Mouse (Mus musculus) heart, embryonic 10.5 days (tissue): ENCODE data around the gene Rftn2. TPM values are rescaled to one million over a fixed set of nuclear protein-coding genes. Genes with fewer than 3 reads are reported as not detected.
"Not testable (repeated sequence)": the region's sequence is repeated elsewhere in the genome, so short reads cannot be mapped to it uniquely, and the experiment has no call there.

Experiments
- DNase-seq: peaks from one replicate; pipeline ENCODE4 v3.0.0-alpha.2; 2017; ENCODE audit warnings: low spot score
- H3K27ac ChIP-seq: fragments of 300-500 bp; sonication (generic); 2 replicates; pipeline ENCODE4 v1.5.1; 2016; ENCODE audit warnings: mild to moderate bottlenecking
- H3K27me3 ChIP-seq: fragments of 300-500 bp; sonication (generic); 2 replicates; pipeline ENCODE4 v1.6.1; 2016; ENCODE audit warnings: mild to moderate bottlenecking; ENCODE audit not compliant: poor library complexity, insufficient read depth, severe bottlenecking
- H3K36me3 ChIP-seq: fragments of 300-500 bp; sonication (generic); 2 replicates; pipeline ENCODE4 v1.6.1; 2016; ENCODE audit warnings: mild to moderate bottlenecking, moderate library complexity
- H3K4me1 ChIP-seq: fragments of 300-500 bp; sonication (generic); 2 replicates; pipeline ENCODE4 v1.6.1; 2016; ENCODE audit warnings: mild to moderate bottlenecking
- H3K4me3 ChIP-seq: fragments of 300-500 bp; sonication (generic); 2 replicates; pipeline ENCODE4 v1.5.1; 2016; ENCODE audit warnings: mild to moderate bottlenecking, moderate library complexity
- H3K9me3 ChIP-seq: fragments of 300-500 bp; sonication (generic); 2 replicates; pipeline ENCODE4 v1.6.1; 2016; ENCODE audit warnings: mild to moderate bottlenecking, moderate library complexity
- WGBS: fragments of 180-500 bp; shearing (Covaris S2); methylation state at CpG from one replicate; pipeline ENCODE4 v1.1.7; 2016; 5-methylcytosine and 5-hydroxymethylcytosine counted together
- polyA plus RNA-seq: library from polyadenylated mRNA; unstranded; fragments of >200 nt; fragmentation: Nextera tagmentation; extraction: Ambion mirVana; gene quantifications from 2 replicates; pipeline ENCODE4 v1.2.1, GENCODE M21; 2016

Rftn2 gene
- polyA plus RNA-seq, 1 experiment from 2014 or later, result 3.4 TPM

DNA sequence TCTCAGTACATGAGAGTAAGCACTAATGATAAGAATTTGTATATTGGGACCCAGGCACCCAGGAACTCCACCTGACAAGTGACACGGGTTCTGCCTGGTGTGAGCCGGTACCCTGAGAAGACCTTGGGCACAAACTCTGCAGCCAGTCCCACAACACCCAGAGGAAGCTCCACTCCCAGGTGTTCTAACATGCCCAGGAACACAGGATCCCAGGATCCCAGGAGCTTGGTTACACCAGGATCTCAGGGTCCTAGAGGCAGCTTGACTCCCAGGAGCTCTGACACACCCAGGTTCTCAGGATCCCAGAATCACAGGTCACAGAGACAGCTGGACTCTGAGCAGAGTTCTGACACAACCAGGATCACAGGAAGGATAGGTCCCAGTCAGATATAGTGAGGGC, 102.4 kb downstream of the Rftn2 start:
- H3K27me3 ChIP-seq, DNase-seq, H3K27ac ChIP-seq, H3K4me3 ChIP-seq, H3K9me3 ChIP-seq, H3K4me1 ChIP-seq, H3K36me3 ChIP-seq: not testable (repeated sequence)
- 91% methylated on average over 2 of the region's 2 CpGs for WGBS

DNA sequence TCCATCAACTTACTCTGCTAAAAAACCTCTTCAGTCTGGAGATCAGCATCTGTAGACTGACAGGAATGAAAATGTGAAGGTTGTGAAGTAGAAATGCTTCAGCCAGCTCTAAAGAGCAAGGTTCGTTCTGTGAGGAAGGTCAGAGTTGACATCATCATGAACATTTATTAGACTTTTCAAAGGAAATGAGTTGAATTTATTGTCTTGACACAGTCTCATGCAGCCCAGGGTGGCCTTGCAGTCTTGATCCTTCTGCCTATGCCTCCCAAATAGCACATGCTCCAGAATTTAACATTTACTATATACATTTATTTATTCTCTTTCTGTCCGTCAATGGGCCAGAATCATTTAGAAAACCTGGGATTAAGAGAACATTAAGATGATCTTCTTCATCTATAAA, 103.0 kb downstream of the Rftn2 start:
- no peak for DNase-seq
- H3K27ac ChIP-seq, result no peak overlapping the region
- no peaks in the 10 kb centered on the region for H3K4me1 ChIP-seq
- no peaks in the 10 kb centered on the region for H3K36me3 ChIP-seq
- H3K27me3 ChIP-seq, result no peaks in the 10 kb centered on the region
- H3K9me3 ChIP-seq, result no peaks in the 10 kb centered on the region
- H3K4me3 ChIP-seq, result no peak overlapping the region
- WGBS, result 81% methylated on average over 2 of the region's 2 CpGs

DNA sequence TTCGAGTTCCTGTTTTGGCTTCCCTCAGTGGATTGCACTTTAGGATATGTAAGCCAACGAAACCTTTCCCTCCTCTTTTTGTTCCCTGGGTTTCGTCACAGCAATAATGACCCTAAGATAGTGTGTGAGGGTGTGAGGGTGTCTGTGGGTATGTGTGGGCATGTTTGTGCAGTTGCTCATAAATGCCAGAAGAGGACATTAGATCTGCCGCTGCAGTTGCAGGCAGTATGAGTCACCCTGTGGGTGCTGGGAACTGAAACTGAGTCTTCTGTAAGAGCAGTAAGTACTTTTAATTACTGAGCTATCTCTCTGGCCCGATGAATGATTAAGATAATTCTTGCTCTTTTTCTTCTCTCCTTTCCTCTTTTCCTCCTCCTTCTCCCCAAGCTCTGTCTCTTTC, 103.5 kb downstream of the Rftn2 start:
- H3K27me3 ChIP-seq, result no peaks in the 10 kb centered on the region
- H3K4me1 ChIP-seq, result no peaks in the 10 kb centered on the region
- no peak overlapping the region for H3K27ac ChIP-seq

More for the DNA sequence above, 103.5 kb downstream of the Rftn2 start:
- no peaks in the 10 kb centered on the region for H3K36me3 ChIP-seq
- no peak overlapping the region for H3K4me3 ChIP-seq
- DNase-seq, result no peak
- 87% methylated on average over 5 of the region's 5 CpGs for WGBS
- H3K9me3 ChIP-seq, result no peaks in the 10 kb centered on the region

Other genes with a start within 250 kb of the Rftn2 start
- 192 and 232 TPM in 2 replicates for gene Sf3b1, start 199.3 kb downstream of the Rftn2 start, polyA plus RNA-seq
- gene Coq10b, start 174.0 kb downstream of the Rftn2 start, polyA plus RNA-seq, result 24.1 and 26.6 TPM in 2 replicates
- 474 and 598 TPM in 2 replicates for gene Hspe1, start 138.7 kb downstream of the Rftn2 start, polyA plus RNA-seq
- 650 and 681 TPM in 2 replicates for gene Hspd1, start 138.5 kb downstream of the Rftn2 start, polyA plus RNA-seq
- 101 and 112 TPM in 2 replicates for gene Mob4, start 95.6 kb downstream of the Rftn2 start, polyA plus RNA-seq
- gene Mars2, start 10.4 kb upstream of the Rftn2 start, polyA plus RNA-seq, result 3.6 and 4.0 TPM in 2 replicates
- gene Boll, start 136.7 kb upstream of the Rftn2 start, polyA plus RNA-seq, result 0.70 and 0.72 TPM in 2 replicates
- 0.60 and 0.77 TPM in 2 replicates for gene Plcl1, start 179.1 kb upstream of the Rftn2 start, polyA plus RNA-seq